23 mouse cellular contexts compared by ENCODE assay signal in genomic region chr1:125581134-125581533, GRCm38 (mm10). TPM values are rescaled to one million over a fixed set of nuclear protein-coding genes. Genes with fewer than 3 reads are reported as not detected.
A peak's percentile ranks its signal among the peaks of the same experiment; 100 is the strongest.
DNase-seq lines count a peak whose midpoint lies in the region; ATAC-seq and TF ChIP-seq lines count a peak whose summit lies in the region.
"Had no signal": no experiment of that assay in that cellular context is flagged by ENCODE, and none has a peak within 500 bp of the region (broad histone marks: within the 10 kb centered on the region; RNA-seq: fewer than 3 reads in every experiment).

No protein-coding gene starts in this region.

- no peak overlapping the region for H3K27ac ChIP-seq in lung, postnatal 0 days (ENCODE audit: low read length)
- H3K27ac ChIP-seq: embryonic facial prominence, embryonic 10.5 days; embryonic facial prominence, embryonic 12.5 days; forebrain, embryonic 13.5 days; forebrain, embryonic 15.5 days had no signal

- 83% methylated on average over 3 of the region's 3 CpGs for WGBS in lung, postnatal 0 days

- TF ChIP-seq EP300 in lung, postnatal 0 days (IDR thresholded peaks at IDR 0.05), result no peak

- TF ChIP-seq CTCF in lung, postnatal 0 days (IDR thresholded peaks at IDR 0.05), result no peak

- peaks cover 34% of the 10 kb centered on the region for H3K36me3 ChIP-seq in lung, postnatal 0 days (ENCODE audit: insufficient read depth, low read length)

- no peak overlapping the region for H3K4me3 ChIP-seq in lung, postnatal 0 days (ENCODE audit: low read depth, low read length)
- H3K4me3 ChIP-seq: embryonic facial prominence, embryonic 10.5 days; embryonic facial prominence, embryonic 12.5 days; forebrain, embryonic 13.5 days; forebrain, embryonic 15.5 days had no signal

- no peak overlapping the region for H3K4me2 ChIP-seq in lung, postnatal 0 days (replicated peaks; ENCODE audit: low read depth, low read length)
- H3K4me2 ChIP-seq: embryonic facial prominence, embryonic 12.5 days; forebrain, embryonic 13.5 days; forebrain, embryonic 15.5 days had no signal

- no peaks in the 10 kb centered on the region for H3K27me3 ChIP-seq in lung, postnatal 0 days (replicated peaks; ENCODE audit: insufficient read depth, low read length)
- H3K27me3 ChIP-seq: CH12.LX; embryonic facial prominence, embryonic 12.5 days; forebrain, embryonic 13.5 days; forebrain, embryonic 15.5 days; Patski had no signal

- intact Hi-C loops in heart, postnatal 36 days (cut with DNase I), result no loop called here
- intact Hi-C loops in left cerebral cortex, postnatal 10 days (cut with DNase I), result no loop called here

- H3K4me1 ChIP-seq in lung, postnatal 0 days (ENCODE audit: insufficient read depth, low read depth, low read length), result no peaks in the 10 kb centered on the region
- H3K4me1 ChIP-seq: embryonic facial prominence, embryonic 10.5 days; embryonic facial prominence, embryonic 12.5 days; forebrain, embryonic 13.5 days; forebrain, embryonic 15.5 days had no signal

- ATAC-seq in lung, postnatal 0 days, result no peak
- ATAC-seq: activated CD4-positive, CD25-positive, alpha-beta regulatory T cell, adult 4 months; forebrain, embryonic 13.5 days; forebrain, embryonic 15.5 days; forebrain, postnatal 0 days; Patski had no signal

- H3K9ac ChIP-seq in lung, postnatal 0 days (replicated peaks; ENCODE audit: low read depth), result no peak overlapping the region
- H3K9ac ChIP-seq: embryonic facial prominence, embryonic 12.5 days; forebrain, embryonic 13.5 days; forebrain, embryonic 15.5 days; forebrain, postnatal 0 days had no signal

- peak; percentile 86 for DNase-seq in heart, adult 11 months
- no peak for DNase-seq in heart, postnatal 36 days
- DNase-seq in lung, postnatal 36 days, result peak; percentile 29
- no peak for DNase-seq in lung, postnatal 0 days (ENCODE audit: low spot score)
- peak; percentile 20 for DNase-seq in induced T-regulatory cell, adult 2 months (ENCODE audit: low read depth)
- no peak for DNase-seq in left cerebral cortex, postnatal 10 days (ENCODE audit: extremely low spot score in 1 of 2, low spot score in 2 of 2)
- DNase-seq: adrenal gland, adult 8-10 months; adrenal gland, postnatal 14 days; adrenal gland, postnatal 36 days; B cell, adult 2 months; cerebellum, adult 11-12 months; cerebellum, adult 8-10 months; cerebellum, adult 9-11 months; cerebellum, postnatal 25 days; forebrain, postnatal 0 days had no signal

- H3K9me3 ChIP-seq in lung, postnatal 0 days (ENCODE audit: low read length), result no peaks in the 10 kb centered on the region
- H3K9me3 ChIP-seq: embryonic facial prominence, embryonic 10.5 days; embryonic facial prominence, embryonic 12.5 days; forebrain, embryonic 13.5 days; forebrain, embryonic 15.5 days; G1E had no signal

RNA-seq across cellular contexts. Expression of gene Slc35f5, which starts 20.7 kb away (rescaled TPM):
- total RNA-seq in heart, postnatal 36 days (2021), result 100 to 1,000 TPM; 126 to 146 TPM
- 50.9 and 53.5 TPM in 2 replicates for polyA plus RNA-seq in lung, postnatal 0 days (2015; fragmentation: Nextera tagmentation; extraction: Ambion mirVana)
- total RNA-seq in left cerebral cortex, postnatal 10 days (2021), result 10 to 100 TPM; 30.3 to 32.4 TPM

Comparison
In these comparisons a context has a peak if more than half of its experiments do, and no peak if none do; other contexts are left out.
1. DNase-seq: peak in heart, adult 11 months (single experiment), lung, postnatal 36 days (single experiment) and induced T-regulatory cell, adult 2 months (single experiment); none in heart, postnatal 36 days (0 of 2), lung, postnatal 0 days (single experiment) and left cerebral cortex, postnatal 10 days (0 of 2).